Mouse (Mus musculus) lung, adult 2 months (tissue): ENCODE results near the gene E030025P04Rik.

Experiments used
- CTCF ChIP-seq: fragments of 200-500 bp; IDR thresholded peaks from 2 replicates; pipeline ENCODE4 v1.5.1; 2011; ENCODE audit warnings: mild to moderate bottlenecking, low read length, control low read depth; ENCODE audit not compliant: insufficient read depth
- POLR2A ChIP-seq: fragments of 200-500 bp; IDR thresholded peaks from 2 replicates; pipeline ENCODE4 v1.6.1; 2011; ENCODE audit warnings: low read depth, mild to moderate bottlenecking, control low read depth, low read length, borderline replicate concordance; ENCODE audit errors: extremely low read depth

GRCm38 (mm10) chr11:109100266-109100665, 43.9 kb downstream of the E030025P04Rik start:
- no peak for TF ChIP-seq CTCF
- TF ChIP-seq POLR2A: no peak
